Mouse (Mus musculus): ENCODE measurements around the gene Olfr789. TPM values are rescaled to one million over a fixed set of nuclear protein-coding genes. Genes with fewer than 3 reads are reported as not detected.

Olfr789 gene
- total RNA-seq (2022) = not detected

DNA sequence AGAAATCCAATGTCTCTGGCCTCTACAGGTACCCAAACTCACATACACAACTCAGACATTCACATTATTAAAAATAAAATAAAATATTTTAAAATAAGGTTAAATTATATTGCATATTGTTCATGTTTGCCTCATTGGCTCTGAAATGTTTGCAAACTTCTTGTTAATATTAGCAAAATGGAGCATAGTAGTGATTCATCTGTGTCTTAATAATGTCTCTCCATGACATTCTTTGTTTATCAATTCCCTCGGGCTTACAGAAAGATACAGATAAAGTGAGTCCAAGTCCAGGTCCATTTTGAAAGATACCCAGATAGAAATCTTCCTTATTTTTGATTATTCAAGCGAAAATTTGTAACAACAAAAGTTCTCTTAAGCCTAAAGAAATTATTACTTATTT, at the start of gene Olfr789:
Gene Olfr789, plus strand, starts transcription at position 301 of the 400 bp plus-strand sequence.
- no peak for DNase-seq (ENCODE audit: low spot score in 2 of 2)

DNA sequence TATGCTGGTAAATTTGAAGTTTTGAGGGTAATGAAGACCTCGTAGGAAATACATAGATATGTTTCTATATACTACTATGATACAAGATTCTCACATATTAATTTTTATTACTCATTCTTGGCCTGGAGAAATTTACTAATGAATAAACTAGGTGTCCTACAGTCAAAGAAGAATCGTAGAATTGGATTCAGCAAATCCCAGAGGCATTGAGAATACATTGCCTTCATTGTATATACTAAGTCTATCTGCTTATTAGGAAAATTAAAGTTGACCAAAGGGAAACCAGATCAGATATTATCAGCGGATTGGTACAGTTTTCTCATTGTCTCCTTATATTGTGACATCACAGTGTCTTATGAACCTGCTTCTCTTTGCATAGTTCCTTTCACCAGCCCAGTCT, 23.0 kb upstream of the Olfr789 start, which contains the start of gene Olfr787:
Gene Olfr787, plus strand, starts transcription at position 301 of the 400 bp plus-strand sequence.
- no peak for DNase-seq (ENCODE audit: low spot score in 2 of 2)

GRCm38 (mm10) chr10:129470698-129471097, 13.9 kb upstream of the Olfr789 start, which contains the start of gene Olfr788:
Olfr788 (plus strand) TSS chr10:129470998.
- DNase-seq (ENCODE audit: low spot score in 2 of 2) = no peak

- no peak for DNase-seq (ENCODE audit: low spot score in 2 of 2)
These were observed 11.3 kb upstream of the Olfr789 start for GRCm38 (mm10) chr10:129473256-129473655.

GRCm38 (mm10) chr10:129473723-129474122, 10.8 kb upstream of the Olfr789 start:
- no peak for DNase-seq (ENCODE audit: low spot score in 2 of 2)

DNA sequence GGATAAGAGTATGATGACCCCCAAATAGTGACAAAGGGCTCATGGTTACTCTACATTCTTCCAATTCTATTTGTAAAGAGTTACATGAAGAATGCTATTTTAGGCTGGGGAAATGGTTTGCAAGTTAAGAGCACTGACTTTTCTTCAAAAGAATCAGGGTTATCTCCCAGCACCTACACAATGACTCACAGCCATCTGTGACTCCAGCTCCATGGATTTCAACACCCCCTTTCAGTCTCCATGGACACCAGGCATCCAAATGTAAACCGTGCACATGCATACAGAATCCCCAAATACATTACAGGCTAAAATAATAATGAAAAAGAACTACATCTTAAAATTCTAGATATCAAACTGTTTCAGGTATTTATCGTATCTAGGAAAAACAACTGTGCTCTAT, 5.5 kb downstream of the Olfr789 start:
- no peak for DNase-seq (ENCODE audit: low spot score in 2 of 2)

DNA sequence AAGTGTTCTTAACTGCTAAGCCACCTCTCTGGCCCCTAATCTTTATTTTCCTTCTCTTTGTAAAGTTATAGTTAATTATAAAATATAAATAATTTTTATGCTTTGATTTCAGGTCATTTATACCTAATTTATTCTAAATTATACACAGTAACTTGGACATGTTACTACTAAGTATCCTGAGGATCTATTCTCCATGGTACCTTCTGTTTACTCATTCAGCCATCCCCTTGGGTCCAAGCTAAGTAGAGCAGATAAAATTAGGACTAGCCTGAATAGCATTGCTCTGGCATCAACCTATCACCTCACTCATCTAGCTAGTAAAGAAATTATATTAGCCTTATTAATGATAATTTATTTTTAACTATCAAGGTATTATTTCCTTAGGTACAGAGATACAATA, 13.6 kb downstream of the Olfr789 start, which contains the start of gene Olfr790:
Gene Olfr790, plus strand, starts transcription at position 301 of the 400 bp plus-strand sequence.
- DNase-seq (ENCODE audit: low spot score in 2 of 2) = no peak

GRCm38 (mm10) chr10:129521492-129521891, 36.9 kb downstream of the Olfr789 start, which contains the start of gene Olfr791:
Olfr791 (plus strand) TSS chr10:129521792.
- no peak for DNase-seq (ENCODE audit: low spot score in 2 of 2)

DNA sequence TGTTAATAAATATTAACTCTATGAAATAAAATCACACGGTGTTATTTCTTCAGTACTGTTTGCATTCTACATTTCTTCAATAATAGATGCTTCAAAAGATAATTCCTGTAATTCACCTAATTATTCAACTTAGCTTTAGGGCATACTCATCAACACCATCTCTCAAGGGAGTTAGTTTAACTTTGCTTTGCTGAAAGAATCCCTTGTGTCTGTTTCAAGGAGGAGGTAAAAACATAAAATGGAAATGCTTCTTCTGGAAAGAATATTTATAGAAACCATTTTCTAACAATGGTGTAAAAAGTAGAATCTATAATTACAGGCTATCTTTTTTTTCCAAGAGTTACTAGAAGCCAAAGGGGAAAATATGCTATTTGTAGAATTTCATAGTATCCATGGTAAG, 54.3 kb downstream of the Olfr789 start, which contains the start of gene Olfr792:
Gene Olfr792, plus strand, starts transcription at position 301 of the 400 bp plus-strand sequence.
- DNase-seq (ENCODE audit: low spot score in 2 of 2) = no peak

Other genes starting within 250 kb of the Olfr789 start
- gene Olfr774, start 248.5 kb upstream of the Olfr789 start, total RNA-seq (2022) = not detected
- gene Olfr775, start 236.3 kb upstream of the Olfr789 start, total RNA-seq (2022) = not detected
- gene Olfr776, start 225.6 kb upstream of the Olfr789 start, total RNA-seq (2022) = not detected
- gene Olfr777, start 213.3 kb upstream of the Olfr789 start, total RNA-seq (2022) = not detected
- gene Olfr780, start 166.6 kb upstream of the Olfr789 start, total RNA-seq (2022) = not detected
- not detected for gene Olfr781, start 155.9 kb upstream of the Olfr789 start, total RNA-seq (2022)
- not detected for gene Olfr782, start 135.9 kb upstream of the Olfr789 start, total RNA-seq (2022)
- gene Olfr784, start 100.7 kb upstream of the Olfr789 start, total RNA-seq (2022) = not detected
- gene Olfr785, start 79.3 kb upstream of the Olfr789 start, total RNA-seq (2022) = not detected
- not detected for gene Olfr786, start 57.4 kb upstream of the Olfr789 start, total RNA-seq (2022)
- not detected for gene Olfr787, start 22.9 kb upstream of the Olfr789 start, total RNA-seq (2022)
- not detected for gene Olfr788, start 13.8 kb upstream of the Olfr789 start, total RNA-seq (2022)
- not detected for gene Olfr790, start 13.7 kb downstream of the Olfr789 start, total RNA-seq (2022)
- gene Olfr791, start 37.0 kb downstream of the Olfr789 start, total RNA-seq (2022) = not detected
- not detected for gene Olfr792, start 54.4 kb downstream of the Olfr789 start, total RNA-seq (2022)
- gene Olfr794, start 82.9 kb downstream of the Olfr789 start, total RNA-seq (2022) = not detected
- not detected for gene Olfr796, start 127.8 kb downstream of the Olfr789 start, total RNA-seq (2022)
- not detected for gene Olfr798, start 143.2 kb downstream of the Olfr789 start, total RNA-seq (2022)
- not detected for gene Olfr799, start 152.7 kb downstream of the Olfr789 start, total RNA-seq (2022)
- gene Olfr800, start 172.9 kb downstream of the Olfr789 start, total RNA-seq (2022) = not detected
- gene Olfr801, start 189.1 kb downstream of the Olfr789 start, total RNA-seq (2022) = not detected
- gene Olfr802, start 203.4 kb downstream of the Olfr789 start, total RNA-seq (2022) = not detected
- gene Olfr803, start 209.5 kb downstream of the Olfr789 start, total RNA-seq (2022) = not detected
- not detected for gene Olfr804, start 218.5 kb downstream of the Olfr789 start, total RNA-seq (2022)
- gene Olfr805, start 244.6 kb downstream of the Olfr789 start, total RNA-seq (2022) = not detected